Mouse (Mus musculus) liver, embryonic 14.5 days (tissue): ENCODE measurements around the gene Clptm1l.

Experiments used
- CTCF ChIP-seq: IDR thresholded peaks from 2 replicates; pipeline ENCODE4 v1.5.1; 2016; ENCODE audit warnings: antibody characterized with exemption, low read depth, control low read depth
- EP300 ChIP-seq: IDR thresholded peaks from 2 replicates; pipeline ENCODE4 v1.6.1; 2016; ENCODE audit warnings: antibody characterized with exemption, low read depth

DNA sequence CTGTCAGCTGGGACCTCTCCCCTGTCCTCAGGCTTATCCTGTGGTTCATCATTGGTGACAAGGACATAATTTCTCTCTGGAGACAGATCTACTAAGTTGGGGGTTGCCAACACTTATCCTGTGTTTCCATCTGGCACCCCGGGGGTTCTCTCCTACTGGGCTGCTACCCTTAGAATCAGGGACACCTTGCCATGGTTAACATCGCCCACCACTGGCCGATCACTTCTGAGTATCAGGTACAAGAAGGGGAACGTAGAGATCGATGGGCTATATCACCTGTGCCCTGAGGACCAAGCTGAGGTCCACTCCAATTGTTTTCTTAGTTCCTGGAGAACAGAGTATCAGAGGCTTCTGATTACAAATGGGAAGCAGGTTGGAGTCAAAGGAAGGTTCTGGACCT lies 39.6 kb upstream of the Clptm1l start:
- no peak for TF ChIP-seq CTCF
- no peak for TF ChIP-seq EP300
